Mouse (Mus musculus) stomach, embryonic 14.5 days (tissue): ENCODE data around the gene Fezf1. TPM values are rescaled to one million over a fixed set of nuclear protein-coding genes. Genes with fewer than 3 reads are reported as not detected.

Experiments
- ATAC-seq: fragments of 200-750 bp; cut with Nextera tagmentation; 2 replicates; pipeline ENCODE4 v1.8.0; 2017; ENCODE audit warnings: low read depth, moderate TSS enrichment; ENCODE audit not compliant: insufficient number of reproducible peaks, insufficient read depth, low FRiP score
- H3K27ac ChIP-seq: fragments of 300-500 bp; sonication (generic); 2 replicates; pipeline ENCODE4 v1.5.1; 2014; ENCODE audit warnings: mild to moderate bottlenecking, low read length, moderate library complexity, mixed read lengths
- H3K27me3 ChIP-seq: fragments of 300-500 bp; sonication (generic); 2 replicates; pipeline ENCODE4 v1.6.1; 2014; ENCODE audit warnings: low read length, control low read depth, mixed read lengths; ENCODE audit not compliant: control insufficient read depth, insufficient read depth
- H3K36me3 ChIP-seq: fragments of 300-500 bp; sonication (generic); 2 replicates; pipeline ENCODE4 v1.6.1; 2014; ENCODE audit warnings: mild to moderate bottlenecking, control low read depth, low read length, moderate library complexity, mixed read lengths; ENCODE audit not compliant: control insufficient read depth, insufficient read depth
- H3K4me1 ChIP-seq: fragments of 300-500 bp; sonication (generic); 2 replicates; pipeline ENCODE4 v1.6.1; 2014; ENCODE audit warnings: low read length, control low read depth, mixed read lengths; ENCODE audit not compliant: control insufficient read depth, insufficient read depth
- H3K4me2 ChIP-seq: fragments of 300-500 bp; sonication (generic); replicated peaks from 2 replicates; pipeline ENCODE4 v1.6.1; 2014; ENCODE audit warnings: low read depth, low read length, control low read depth
- H3K4me3 ChIP-seq: fragments of 300-500 bp; sonication (generic); 2 replicates; pipeline ENCODE4 v1.5.1; 2014; ENCODE audit warnings: low read depth, low read length, control low read depth
- H3K9ac ChIP-seq: fragments of 300-500 bp; sonication (generic); replicated peaks from 2 replicates; pipeline ENCODE4 v1.6.1; 2014; ENCODE audit warnings: low read depth, mild to moderate bottlenecking, control low read depth, low read length, moderate library complexity, mixed read lengths
- H3K9me3 ChIP-seq: fragments of 300-500 bp; sonication (generic); 2 replicates; pipeline ENCODE4 v1.6.1; 2016; ENCODE audit warnings: low read depth, low read length, control low read depth; ENCODE audit not compliant: control insufficient read depth
- WGBS: fragments of 180-500 bp; shearing (Covaris S2); extraction: QIAGEN DNeasy Blood & Tissue Kit; methylation state at CpG from one replicate; pipeline ENCODE4 v1.1.7; 2014; 5-methylcytosine and 5-hydroxymethylcytosine counted together
- polyA plus RNA-seq: library from polyadenylated mRNA; unstranded; fragments of >200 nt; fragmentation: Nextera tagmentation; extraction: Ambion mirVana; gene quantifications from 2 replicates; pipeline ENCODE4 v1.2.1, GENCODE M21; 2014

Fezf1 gene
- polyA plus RNA-seq = not detected in 2 replicates

- Histone ChIP-seq H3K4me3 (peak within 1 kb of the TSS; percentile 28), H3K27me3 (peaks cover 72% of the 10 kb centered on the region), H3K9ac (no peak within 1 kb of the TSS), H3K4me1 (no peaks in the 10 kb centered on the region), H3K4me2 (peak within 1 kb of the TSS; percentile 49), H3K27ac (no peak within 1 kb of the TSS), H3K36me3 (no peaks in the 10 kb centered on the region), H3K9me3 (no peaks in the 10 kb centered on the region)
- WGBS = under 1% methylated on average over 31 of the region's 31 CpGs
- ATAC-seq = no peak
Observed at GRCm38 (mm10) chr6:23248313-23249052, at the start of gene Fezf1. Gene Fezf1, minus strand, starts transcription at chr6:23248362.

- no peak overlapping the region for H3K27ac ChIP-seq
- ATAC-seq = no peak
- H3K4me1 ChIP-seq = no peaks in the 10 kb centered on the region
- no peak overlapping the region for H3K4me3 ChIP-seq
- H3K27me3 ChIP-seq = no peaks in the 10 kb centered on the region
- no peak overlapping the region for H3K4me2 ChIP-seq
- no peaks in the 10 kb centered on the region for H3K9me3 ChIP-seq
- no peaks in the 10 kb centered on the region for H3K36me3 ChIP-seq
- no peak overlapping the region for H3K9ac ChIP-seq
- WGBS = 84% methylated on average over 4 of the region's 4 CpGs
Observed at GRCm38 (mm10) chr6:23294685-23295084, 46.5 kb upstream of the Fezf1 start.

GRCm38 (mm10) chr6:23288752-23289151 is 40.6 kb upstream of the Fezf1 start:
- no peaks in the 10 kb centered on the region for H3K4me1 ChIP-seq
- no peaks in the 10 kb centered on the region for H3K36me3 ChIP-seq

GRCm38 (mm10) chr6:23281514-23281820 is 33.3 kb upstream of the Fezf1 start:
- H3K9me3 ChIP-seq = no peaks in the 10 kb centered on the region
- no peak for ATAC-seq
- no peaks in the 10 kb centered on the region for H3K36me3 ChIP-seq
- H3K27ac ChIP-seq = no peak overlapping the region
- H3K4me2 ChIP-seq = no peak overlapping the region
- no peak overlapping the region for H3K4me3 ChIP-seq
- 71% methylated on average over 9 of the region's 9 CpGs for WGBS
- H3K27me3 ChIP-seq = no peaks in the 10 kb centered on the region
- no peaks in the 10 kb centered on the region for H3K4me1 ChIP-seq
- H3K9ac ChIP-seq = no peak overlapping the region

More at GRCm38 (mm10) chr6:23288752-23289151, 40.6 kb upstream of the Fezf1 start:
- ATAC-seq = no peak
- Histone ChIP-seq H3K27me3 (no peaks in the 10 kb centered on the region), H3K4me2 (no peak overlapping the region), H3K4me3 (no peak overlapping the region), H3K27ac (no peak overlapping the region), H3K9me3 (no peaks in the 10 kb centered on the region), H3K9ac (no peak overlapping the region)
- 82% methylated on average over 4 of the region's 4 CpGs for WGBS

DNA sequence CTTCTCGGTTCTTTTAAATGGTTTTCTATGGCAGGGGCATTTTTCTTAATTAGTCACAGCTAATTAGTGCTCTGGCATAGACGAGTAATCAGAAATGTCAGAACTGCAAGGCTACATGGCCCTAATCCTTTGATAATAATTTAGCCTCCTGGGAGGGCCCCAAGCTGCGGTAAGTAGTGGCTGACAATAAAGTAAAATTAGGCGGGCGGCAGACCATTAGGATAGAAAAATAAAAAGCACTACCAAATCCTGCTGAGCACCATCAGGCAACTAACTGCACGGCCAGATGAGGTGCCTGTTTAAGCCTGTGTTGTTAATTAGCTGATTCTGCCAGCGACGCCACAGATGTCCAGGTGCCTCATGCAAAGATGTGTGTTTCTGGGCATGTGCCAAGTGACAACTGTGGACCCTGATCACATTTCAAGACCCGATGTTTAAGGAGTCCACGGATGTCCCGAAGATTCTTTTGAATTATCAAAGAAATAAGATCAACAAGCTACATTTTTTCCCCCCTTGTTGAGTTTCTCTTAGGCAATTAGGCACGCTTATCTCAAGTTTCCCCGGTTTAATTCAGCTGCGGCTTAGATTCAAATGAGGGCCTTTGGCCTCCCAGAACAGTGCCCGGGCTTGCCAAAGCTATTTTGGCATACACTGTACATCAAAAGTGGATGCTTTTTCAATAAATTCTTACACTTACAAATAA is 32.8 kb upstream of the Fezf1 start:
- Histone ChIP-seq H3K4me2 (no peak overlapping the region), H3K27me3 (no peaks in the 10 kb centered on the region)
- WGBS = 65% methylated on average over 15 of the region's 15 CpGs

DNA sequence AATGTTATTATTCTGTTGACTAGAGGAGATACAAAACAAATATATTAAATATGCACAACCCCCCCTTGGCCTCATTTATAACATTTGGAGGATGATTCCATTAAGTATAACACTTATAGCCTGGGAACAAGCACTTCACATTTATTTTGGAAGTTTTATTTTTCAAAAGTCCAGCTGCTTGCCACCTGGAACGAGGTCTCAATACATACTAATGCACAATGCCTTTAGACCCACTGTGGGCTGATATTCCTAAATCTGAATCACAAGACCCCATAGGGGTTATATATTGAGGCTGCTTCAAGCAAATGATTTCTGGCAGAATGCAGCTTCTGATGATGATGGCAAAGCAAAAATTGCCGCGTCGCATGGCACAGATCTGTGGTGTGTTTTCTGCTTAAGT is 25.3 kb upstream of the Fezf1 start:
- no peak for ATAC-seq
- no peak overlapping the region for H3K27ac ChIP-seq
- H3K9me3 ChIP-seq = no peaks in the 10 kb centered on the region
- H3K9ac ChIP-seq = no peak overlapping the region
- no peak overlapping the region for H3K4me3 ChIP-seq
- H3K4me1 ChIP-seq = no peaks in the 10 kb centered on the region
- WGBS = 76% methylated on average over 4 of the region's 4 CpGs
- H3K27me3 ChIP-seq = peaks cover 13% of the 10 kb centered on the region; the same call in 1 of the 2 replicates
- H3K4me2 ChIP-seq = no peak overlapping the region
- H3K36me3 ChIP-seq = no peaks in the 10 kb centered on the region

More for the DNA sequence above, 32.8 kb upstream of the Fezf1 start:
- H3K4me1 ChIP-seq = no peaks in the 10 kb centered on the region
- H3K9ac ChIP-seq = no peak overlapping the region
- no peaks in the 10 kb centered on the region for H3K36me3 ChIP-seq
- ATAC-seq = no peak
- no peak overlapping the region for H3K4me3 ChIP-seq
- H3K9me3 ChIP-seq = no peaks in the 10 kb centered on the region
- H3K27ac ChIP-seq = no peak overlapping the region

DNA sequence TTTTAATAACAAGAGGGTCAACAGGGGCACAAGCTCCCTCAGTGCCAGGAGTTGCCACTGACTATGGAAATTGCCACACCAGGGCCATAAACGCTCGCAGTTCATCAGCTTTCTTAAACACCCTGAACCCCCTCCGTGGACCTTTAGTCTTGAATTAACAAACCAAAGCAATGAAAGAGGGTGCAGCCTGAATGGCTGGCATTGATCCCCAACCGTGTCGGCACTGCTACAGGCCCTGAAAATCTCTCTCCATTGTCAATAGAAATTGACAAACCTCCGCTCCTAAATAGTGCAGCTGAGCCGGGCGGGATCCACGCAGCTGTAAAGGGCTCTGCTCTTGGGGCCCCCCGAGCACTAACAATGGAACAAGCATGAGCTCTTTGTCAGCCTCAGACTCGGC is 24.8 kb upstream of the Fezf1 start:
- no peak for ATAC-seq
- Histone ChIP-seq H3K27me3 (peaks cover 13% of the 10 kb centered on the region; the same call in 1 of the 2 replicates), H3K27ac (no peak overlapping the region), H3K4me1 (no peaks in the 10 kb centered on the region), H3K4me2 (no peak overlapping the region), H3K9me3 (no peaks in the 10 kb centered on the region), H3K4me3 (no peak overlapping the region), H3K9ac (no peak overlapping the region), H3K36me3 (no peaks in the 10 kb centered on the region)
- 7% methylated on average over 11 of the region's 11 CpGs for WGBS

DNA sequence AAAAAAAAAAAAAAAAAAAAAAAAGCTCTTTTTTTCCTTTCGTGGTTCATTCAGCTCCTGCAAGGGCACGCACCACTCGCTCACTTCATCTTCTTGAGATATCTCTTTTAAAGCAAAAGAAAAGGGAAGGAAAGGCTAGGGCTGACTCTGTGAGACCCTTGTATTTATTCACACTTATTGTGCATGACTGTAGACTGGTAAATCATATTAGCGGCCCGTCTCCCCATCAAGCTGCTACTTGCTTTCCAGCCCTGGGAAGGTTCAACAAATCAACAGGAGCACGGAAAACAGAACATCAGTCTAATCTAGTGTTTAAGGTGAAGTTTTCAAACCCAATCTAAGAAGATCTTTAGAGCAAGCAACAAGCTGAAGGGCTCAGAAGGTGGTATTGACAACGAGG is 24.4 kb upstream of the Fezf1 start:
- Histone ChIP-seq H3K9me3 (no peaks in the 10 kb centered on the region), H3K4me1 (no peaks in the 10 kb centered on the region), H3K4me3 (no peak overlapping the region), H3K27ac (no peak overlapping the region), H3K9ac (no peak overlapping the region), H3K36me3 (no peaks in the 10 kb centered on the region), H3K4me2 (no peak overlapping the region), H3K27me3 (peaks cover 13% of the 10 kb centered on the region; the same call in 1 of the 2 replicates)
- WGBS = 27% methylated on average over 7 of the region's 7 CpGs
- ATAC-seq = no peak
